Mouse (Mus musculus): ENCODE measurements around the gene Prdm16.

DNA sequence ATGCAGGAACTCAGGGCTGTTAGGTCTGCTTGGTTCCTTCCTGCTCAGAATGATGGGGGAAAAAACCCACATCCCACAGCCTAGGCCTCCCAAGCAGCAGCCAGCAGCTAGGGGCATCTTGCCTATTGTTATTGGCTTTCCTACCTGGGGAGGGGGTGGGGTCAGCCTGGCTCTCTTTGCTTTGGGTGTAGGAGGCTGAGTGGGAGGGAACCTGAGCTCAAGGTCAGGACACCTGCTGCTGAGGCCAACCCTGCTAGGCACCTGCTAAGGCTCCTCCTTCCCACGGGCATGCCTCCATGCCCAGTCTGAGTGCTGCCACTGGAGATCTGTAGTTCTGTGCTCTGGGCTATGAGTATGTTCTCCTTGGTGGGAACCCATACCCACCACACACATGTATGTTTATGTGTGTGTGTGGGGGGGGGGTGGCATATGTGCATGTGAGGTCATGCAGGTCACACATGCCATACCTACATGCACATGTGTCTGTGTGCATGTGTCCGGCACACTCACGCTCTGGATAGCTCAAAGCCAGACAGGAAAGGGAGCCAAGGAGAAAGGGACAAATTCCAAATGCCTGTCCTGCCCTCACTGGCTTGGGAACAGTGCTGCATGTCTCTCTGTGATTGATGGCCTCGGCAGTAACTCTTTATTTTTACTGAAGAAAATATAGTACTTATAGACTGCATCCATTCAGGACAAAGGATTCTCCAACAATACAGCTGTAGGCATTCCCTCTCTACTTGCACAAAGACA lies 139.1 kb downstream of the Prdm16 start:
- no peak for TF ChIP-seq POLR2A (IDR thresholded peaks at IDR 0.05; ENCODE audit: low read depth, low read length)
- no peak for TF ChIP-seq CTCF (IDR thresholded peaks at IDR 0.05; ENCODE audit: extremely low read depth, insufficient read depth, insufficient read length, insufficient replicate concordance)
